Mouse (Mus musculus) CH12.LX (cell line): ENCODE results near the gene Nfix. TPM values are rescaled to one million over a fixed set of nuclear protein-coding genes. Genes with fewer than 3 reads are reported as not detected.

Experiments
- DNase-seq: peaks from one replicate; pipeline ENCODE4 v3.0.0-alpha.2; 2013; ENCODE audit errors: extremely low read depth
- H3K27ac ChIP-seq: 2 replicates; pipeline ENCODE4 v1.5.1; 2012; ENCODE audit warnings: low read depth, mild to moderate bottlenecking, control low read depth, moderate library complexity; ENCODE audit not compliant: insufficient read depth
- H3K27me3 ChIP-seq: replicated peaks from 2 replicates; pipeline ENCODE3; 2012; ENCODE audit warnings: inconsistent platforms
- H3K36me3 ChIP-seq, 2 experiments: replicated peaks in 1 of 2; 2 replicates each; pipeline versions ENCODE3 to v1.6.1; 2012; ENCODE audit warnings: inconsistent platforms in 1 of 2, low read length in 1 of 2, mild to moderate bottlenecking in 1 of 2, mixed read lengths in 1 of 2, moderate library complexity in 1 of 2; ENCODE audit not compliant: control insufficient read depth in 1 of 2, insufficient read depth in 1 of 2
- H3K4me1 ChIP-seq, 2 experiments: 2 replicates each; pipeline ENCODE4 v1.6.1; 2012; ENCODE audit warnings: inconsistent platforms in 1 of 2, moderate library complexity in 1 of 2; ENCODE audit not compliant: insufficient read depth in 2 of 2, control insufficient read depth in 1 of 2
- H3K4me2 ChIP-seq: 2 replicates; pipeline ENCODE4 v1.6.1; 2012; ENCODE audit warnings: low read depth, mild to moderate bottlenecking, control low read depth; ENCODE audit not compliant: poor library complexity, insufficient read depth, severe bottlenecking
- H3K4me3 ChIP-seq, 3 experiments: fragments of 150-350 bp in 1 of 3; sonication (generic) in 1 of 3; replicated peaks in 1 of 3; 2 replicates each; pipeline versions ENCODE3 to v1.5.1; 2011 to 2012; ENCODE audit warnings: low read depth in 2 of 3, low read length in 2 of 3, mild to moderate bottlenecking in 2 of 3, moderate library complexity in 2 of 3, control low read depth in 1 of 3, improper control_type of control experiment in 1 of 3, inconsistent platforms in 1 of 3, mixed read lengths in 1 of 3; ENCODE audit not compliant: poor library complexity in 1 of 3
- H3K79me2 ChIP-seq: replicated peaks from 2 replicates; pipeline ENCODE4 v1.6.1; 2012; ENCODE audit warnings: mild to moderate bottlenecking, moderate library complexity; ENCODE audit not compliant: control insufficient read depth, poor library complexity, insufficient read depth, severe bottlenecking; ENCODE audit errors: extremely low read depth
- H3K9ac ChIP-seq: 2 replicates; pipeline ENCODE4 v1.6.1; 2012; ENCODE audit warnings: low read depth, mild to moderate bottlenecking, control low read depth, moderate library complexity; ENCODE audit not compliant: insufficient read depth
- H3K9me3 ChIP-seq: replicated peaks from 2 replicates; pipeline ENCODE3; 2012; ENCODE audit warnings: low read length, inconsistent platforms, mixed read lengths
- BHLHE40 ChIP-seq: IDR thresholded peaks from 2 replicates; pipeline ENCODE4 v1.6.1; 2011; ENCODE audit warnings: mild to moderate bottlenecking, low read depth, low read length, improper control_type of control experiment
- ELF1 ChIP-seq: IDR thresholded peaks from 2 replicates; pipeline ENCODE4 v1.6.1; 2014; ENCODE audit warnings: low read depth, mild to moderate bottlenecking, inconsistent platforms, low read length, improper control_type of control experiment
- ETS1 ChIP-seq: conservative IDR thresholded peaks from 2 replicates; pipeline ENCODE4 v1.6.1; 2012; ENCODE audit warnings: low read depth, mild to moderate bottlenecking, inconsistent platforms, low read length, improper control_type of control experiment, moderate library complexity
- GABPA ChIP-seq: IDR thresholded peaks from 2 replicates; pipeline ENCODE4 v1.6.1; 2012; ENCODE audit warnings: low read depth, low read length, improper control_type of control experiment, inconsistent platforms; ENCODE audit not compliant: insufficient replicate concordance
- HCFC1 ChIP-seq: IDR thresholded peaks from 2 replicates; pipeline ENCODE4 v1.6.1; 2012; ENCODE audit warnings: low read depth, mild to moderate bottlenecking, inconsistent platforms, low read length, improper control_type of control experiment
- JUND ChIP-seq: conservative IDR thresholded peaks from 2 replicates; pipeline ENCODE4 v1.6.1; 2011; ENCODE audit warnings: low read depth, low read length, improper control_type of control experiment
- MAFK ChIP-seq: IDR thresholded peaks from 2 replicates; pipeline ENCODE4 v1.6.1; 2011; ENCODE audit warnings: low read length, improper control_type of control experiment; ENCODE audit not compliant: insufficient replicate concordance
- MAZ ChIP-seq: IDR thresholded peaks from 2 replicates; pipeline ENCODE4 v1.6.1; 2012; ENCODE audit warnings: low read depth, mild to moderate bottlenecking, inconsistent platforms, low read length, improper control_type of control experiment, moderate library complexity
- MEF2A ChIP-seq: IDR thresholded peaks from 2 replicates; pipeline ENCODE4 v1.6.1; 2014; ENCODE audit warnings: low read depth, mild to moderate bottlenecking, inconsistent platforms, low read length, improper control_type of control experiment, borderline replicate concordance
- MXI1 ChIP-seq: IDR thresholded peaks from 2 replicates; pipeline ENCODE4 v1.6.1; 2011; ENCODE audit warnings: mild to moderate bottlenecking, low read depth, low read length, improper control_type of control experiment
- NRF1 ChIP-seq: IDR thresholded peaks from 2 replicates; pipeline ENCODE4 v1.6.1; 2014; ENCODE audit warnings: low read depth, mild to moderate bottlenecking, inconsistent platforms, low read length, improper control_type of control experiment, moderate library complexity
- PAX5 ChIP-seq: IDR thresholded peaks from 2 replicates; pipeline ENCODE4 v1.6.1; 2012; ENCODE audit warnings: low read length, inconsistent platforms, mixed read lengths
- POLR2A ChIP-seq: IDR thresholded peaks from 2 replicates; pipeline ENCODE4 v1.6.1; 2011; ENCODE audit warnings: low read depth, mild to moderate bottlenecking, improper control_type of control experiment, low read length
- RAD21 ChIP-seq: IDR thresholded peaks from 2 replicates; pipeline ENCODE4 v1.6.1; 2011; ENCODE audit warnings: low read depth, mild to moderate bottlenecking, low read length, improper control_type of control experiment, moderate library complexity
- SIN3A ChIP-seq: IDR thresholded peaks from 2 replicates; pipeline ENCODE4 v1.6.1; 2012; ENCODE audit warnings: low read length, improper control_type of control experiment, inconsistent platforms
- SMC3 ChIP-seq: IDR thresholded peaks from 2 replicates; pipeline ENCODE4 v1.6.1; 2011; ENCODE audit warnings: low read depth, low read length, improper control_type of control experiment
- TBP ChIP-seq: conservative IDR thresholded peaks from 2 replicates; pipeline ENCODE4 v1.6.1; 2011; ENCODE audit warnings: low read depth, low read length, improper control_type of control experiment
- USF1 ChIP-seq: IDR thresholded peaks from 2 replicates; pipeline ENCODE4 v1.6.1; 2014; ENCODE audit warnings: low read depth, mild to moderate bottlenecking, inconsistent platforms, low read length, improper control_type of control experiment
- USF2 ChIP-seq: conservative IDR thresholded peaks from 2 replicates; pipeline ENCODE4 v1.6.1; 2011; ENCODE audit warnings: low read depth, low read length, improper control_type of control experiment
- ZC3H11A ChIP-seq: IDR thresholded peaks from 2 replicates; pipeline ENCODE4 v1.6.1; 2012; ENCODE audit warnings: low read depth, mild to moderate bottlenecking, inconsistent platforms, low read length, improper control_type of control experiment
- ZKSCAN1 ChIP-seq: IDR thresholded peaks from 2 replicates; pipeline ENCODE4 v1.6.1; 2012; ENCODE audit warnings: low read depth, inconsistent platforms, low read length, improper control_type of control experiment, borderline replicate concordance
- ZMIZ1 ChIP-seq: IDR thresholded peaks from 2 replicates; pipeline ENCODE4 v1.6.1; 2012; ENCODE audit warnings: low read depth, mild to moderate bottlenecking, inconsistent platforms, low read length, improper control_type of control experiment
- dilution Hi-C: fragments of 300-500 bp; cut with MboI; formaldehyde crosslinking; loops from 2 replicates; pipeline ENCODE4 v1.14.3; 2020; ENCODE audit warnings: low sequenced_read_pairs; ENCODE audit not compliant: extremely low pct_unique_long_range_greater_than_20kb, extremely low pct_ligation_motif_present
- in situ Hi-C: fragments of 300-500 bp; cut with MboI; formaldehyde crosslinking; loops from 3 replicates; pipeline ENCODE4 v1.14.3; 2019; ENCODE audit warnings: low sequenced_read_pairs, low pct_ligation_motif_present, low pct_unique_long_range_greater_than_20kb, mixed read lengths
- polyA plus RNA-seq: library from polyadenylated mRNA; unstranded; fragments of >175 nt; gene quantifications from 2 replicates; pipeline ENCODE4 v1.2.1, GENCODE M21; 2012; ENCODE audit warnings: low read depth; ENCODE audit not compliant: insufficient read length
- total RNA-seq, 2 experiments: library from RNA; depleted of rRNA; stranded (reverse); fragments of 300-350 nt in 1 of 2; fragments of >200 nt in 1 of 2; gene quantifications; 2 replicates each; pipeline ENCODE4 v1.2.3; 2012 to 2014

Gene Nfix
- total and polyA plus RNA-seq, 3 experiments = 0.09 to 10.5 (median 1.1) TPM

DNA sequence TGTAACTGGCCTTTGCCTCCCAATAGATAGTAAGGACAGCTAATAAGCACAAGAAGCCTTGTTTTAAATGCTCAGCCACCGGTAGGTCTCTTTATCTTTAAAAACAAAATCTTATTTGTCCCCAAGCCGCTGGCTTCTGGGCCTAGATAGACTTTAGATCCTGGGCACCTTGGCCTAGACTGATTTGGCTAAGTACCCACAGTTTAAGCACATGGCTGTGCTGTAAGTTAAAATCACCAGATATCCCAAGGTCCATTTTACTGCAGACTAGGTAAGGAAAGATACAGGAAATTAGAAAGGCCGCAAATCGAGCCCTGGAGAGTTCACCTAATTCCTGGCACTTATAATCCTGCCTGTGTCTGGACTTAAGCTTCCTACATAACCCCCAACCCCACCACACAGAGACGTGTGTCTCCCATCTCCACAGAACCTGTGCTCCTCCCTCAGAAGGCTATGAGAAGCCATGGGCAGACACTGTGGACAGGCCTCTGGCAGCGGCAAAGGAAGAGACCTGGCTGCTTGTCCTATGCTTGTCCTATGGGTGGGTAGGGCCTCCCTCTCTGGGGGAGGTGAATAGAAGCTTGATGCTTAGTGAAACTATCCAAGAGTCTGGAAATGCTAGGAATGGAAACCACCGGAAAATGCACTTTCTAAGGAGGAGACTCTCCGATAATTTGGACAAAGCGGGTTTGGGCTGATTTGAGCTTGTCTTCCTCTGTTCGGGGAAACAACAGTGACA, 22.1 kb downstream of the Nfix start:
- Histone ChIP-seq H3K9ac (no peak overlapping the region), H3K27me3 (peaks cover 88% of the 10 kb centered on the region), H3K9me3 (no peaks in the 10 kb centered on the region), H3K4me3 (no peak overlapping the region), H3K4me2 (no peak overlapping the region), H3K4me1 (peaks cover 0 to 2% of the 10 kb centered on the region in 2 experiments; a peak in 1 of 4 replicates), H3K79me2 (no peaks in the 10 kb centered on the region), H3K36me3 (no peaks in the 10 kb centered on the region), H3K27ac (no peak overlapping the region)
- in situ Hi-C loops = no loop called here
- no peak for DNase-seq
- dilution Hi-C loops = no loop called here
- no peak for TF ChIP-seq BHLHE40
- no peak for TF ChIP-seq ZKSCAN1
- TF ChIP-seq MAFK = no peak
- TF ChIP-seq SMC3 = no peak
- no peak for TF ChIP-seq MEF2A
- TF ChIP-seq ZC3H11A = no peak
- no peak for TF ChIP-seq ETS1
- no peak for TF ChIP-seq USF1
- no peak for TF ChIP-seq USF2
- no peak for TF ChIP-seq MAZ
- TF ChIP-seq NRF1 = no peak
- TF ChIP-seq POLR2A = no peak
- no peak for TF ChIP-seq HCFC1
- TF ChIP-seq MXI1 = no peak
- TF ChIP-seq ELF1 = no peak
- TF ChIP-seq TBP = no peak
- no peak for TF ChIP-seq JUND
- no peak for TF ChIP-seq SIN3A
- no peak for TF ChIP-seq RAD21

DNA sequence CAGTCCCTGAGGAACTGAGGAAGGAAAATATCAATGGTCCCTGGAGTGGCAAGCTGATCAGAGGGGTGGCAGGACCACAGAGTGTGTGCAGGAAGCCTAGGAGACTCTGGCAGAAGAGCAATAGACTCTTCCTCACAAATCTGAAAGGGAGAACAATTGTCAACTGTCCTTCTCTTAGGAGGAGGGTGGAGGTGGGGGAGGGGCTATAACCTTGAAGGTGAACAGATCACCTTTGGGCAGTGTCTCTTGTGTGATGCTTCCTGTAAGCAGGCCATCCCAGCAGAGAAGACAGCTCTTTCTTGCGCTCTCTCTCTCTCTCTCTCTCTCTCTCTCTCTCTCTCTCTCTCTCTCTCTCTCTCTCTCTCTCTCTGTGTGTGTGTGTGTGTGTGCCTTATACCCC, 23.6 kb downstream of the Nfix start:
- H3K79me2 ChIP-seq = no peaks in the 10 kb centered on the region
- TF ChIP-seq PAX5 = no peak
- TF ChIP-seq ZMIZ1 = no peak
- TF ChIP-seq GABPA = no peak
- TF ChIP-seq MAFK = no peak
- no peak for TF ChIP-seq USF2
- TF ChIP-seq, all 38 proteins: peak for 0
- H3K4me2 ChIP-seq = no peak overlapping the region
- no peaks in the 10 kb centered on the region for H3K9me3 ChIP-seq
- dilution Hi-C loops (no loop called here), in situ Hi-C loops (no loop called here)
- H3K4me1 ChIP-seq = peaks cover 0 to 2% of the 10 kb centered on the region in 2 experiments; a peak in 1 of 4 replicates
- no peak overlapping the region for H3K4me3 ChIP-seq
- no peak overlapping the region for H3K27ac ChIP-seq
- H3K9ac ChIP-seq = no peak overlapping the region
- peaks cover 89% of the 10 kb centered on the region for H3K27me3 ChIP-seq
- no peak for DNase-seq
- H3K36me3 ChIP-seq = no peaks in the 10 kb centered on the region
